Mouse (Mus musculus): Measurements from ENCODE around the gene Cbfb.

GRCm38 (mm10) chr8:105161121-105161652 is 9.3 kb upstream of the Cbfb start:
- TF ChIP-seq CTCF (IDR thresholded peaks at IDR 0.05; ENCODE audit: low read depth, low read length) (no peak), GATA1 (IDR thresholded peaks at IDR 0.05; ENCODE audit: borderline replicate concordance, low read length) (no peak), TAL1 (conservative IDR thresholded peaks at IDR 0.05; ENCODE audit: low read depth, low read length) (no peak), GATA2 (IDR thresholded peaks at IDR 0.05; ENCODE audit: borderline replicate concordance, low read depth, low read length) (no peak), POLR2AphosphoS5 (IDR thresholded peaks at IDR 0.05; ENCODE audit: insufficient replicate concordance, low read depth, low read length) (no peak)
